Mouse (Mus musculus): ENCODE results near the gene Pnpla5. TPM values are rescaled to one million over a fixed set of nuclear protein-coding genes. Genes with fewer than 3 reads are reported as not detected.
A peak's percentile ranks its signal among the peaks of the same experiment; 100 is the strongest.

Gene Pnpla5
- polyA plus RNA-seq, 1 experiment from 2014 or later, result not detected

DNA sequence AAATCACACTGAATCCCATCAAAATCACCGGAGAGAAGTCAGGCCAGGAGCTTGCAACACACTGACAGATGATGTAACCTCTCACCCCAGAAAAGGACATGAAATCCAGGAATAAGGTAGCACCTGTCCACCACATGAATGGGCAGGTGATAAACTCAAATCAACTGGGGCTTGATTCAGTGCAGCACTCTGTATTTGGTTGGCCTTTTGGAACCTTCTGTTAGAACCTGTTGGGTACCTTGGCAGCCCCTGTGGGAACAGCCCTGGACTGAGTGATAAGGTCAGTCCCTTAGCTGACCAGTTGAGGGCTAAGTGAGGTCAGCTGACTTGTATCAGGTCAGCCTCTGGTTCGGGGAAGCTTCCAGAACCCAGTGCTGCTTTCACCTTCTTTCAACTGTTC, 33.2 kb upstream of the Pnpla5 start:
- ATAC-seq (replicated peaks; ENCODE audit: low FRiP score, low TSS enrichment, low read depth) (no peak), DNase-seq (ENCODE audit: low spot score) (no peak)
- no peak overlapping the region for H3K9ac ChIP-seq (ENCODE audit: low read length)
- H3K4me1 ChIP-seq (replicated peaks; ENCODE audit: control insufficient read depth, insufficient read depth, low read length), result no peaks in the 10 kb centered on the region
- no peak overlapping the region for H3K4me3 ChIP-seq (ENCODE audit: low read depth, low read length)
- H3K4me2 ChIP-seq (ENCODE audit: low read length), result no peak overlapping the region
- no peaks in the 10 kb centered on the region for H3K36me3 ChIP-seq (ENCODE audit: control insufficient read depth, insufficient read depth, low read length)
- no peak overlapping the region for H3K27ac ChIP-seq (ENCODE audit: low read depth)
- 93% methylated on average over 2 of the region's 2 CpGs for WGBS
- no peaks in the 10 kb centered on the region for H3K9me3 ChIP-seq (ENCODE audit: control insufficient read depth, low read length)
- H3K27me3 ChIP-seq (replicated peaks; ENCODE audit: control insufficient read depth, insufficient read depth, low read length), result no peaks in the 10 kb centered on the region

- H3K4me1 ChIP-seq (replicated peaks; ENCODE audit: control insufficient read depth, insufficient read depth, low read length), result no peaks in the 10 kb centered on the region
- no peaks in the 10 kb centered on the region for H3K9me3 ChIP-seq (ENCODE audit: control insufficient read depth, low read length)
- H3K27ac ChIP-seq (ENCODE audit: low read depth), result no peak overlapping the region
- H3K4me3 ChIP-seq (ENCODE audit: low read depth, low read length), result no peak overlapping the region
- no peaks in the 10 kb centered on the region for H3K27me3 ChIP-seq (replicated peaks; ENCODE audit: control insufficient read depth, insufficient read depth, low read length)
- 59% methylated on average over 5 of the region's 5 CpGs for WGBS
- H3K4me2 ChIP-seq (ENCODE audit: low read length), result no peak overlapping the region
- no peaks in the 10 kb centered on the region for H3K36me3 ChIP-seq (ENCODE audit: control insufficient read depth, insufficient read depth, low read length)
- ATAC-seq (replicated peaks; ENCODE audit: low FRiP score, low TSS enrichment, low read depth) (no peak), DNase-seq (ENCODE audit: low spot score) (no peak)
- H3K9ac ChIP-seq (ENCODE audit: low read length), result no peak overlapping the region
Observed at GRCm38 (mm10) chr15:84140929-84141328, 18.0 kb upstream of the Pnpla5 start.

DNA sequence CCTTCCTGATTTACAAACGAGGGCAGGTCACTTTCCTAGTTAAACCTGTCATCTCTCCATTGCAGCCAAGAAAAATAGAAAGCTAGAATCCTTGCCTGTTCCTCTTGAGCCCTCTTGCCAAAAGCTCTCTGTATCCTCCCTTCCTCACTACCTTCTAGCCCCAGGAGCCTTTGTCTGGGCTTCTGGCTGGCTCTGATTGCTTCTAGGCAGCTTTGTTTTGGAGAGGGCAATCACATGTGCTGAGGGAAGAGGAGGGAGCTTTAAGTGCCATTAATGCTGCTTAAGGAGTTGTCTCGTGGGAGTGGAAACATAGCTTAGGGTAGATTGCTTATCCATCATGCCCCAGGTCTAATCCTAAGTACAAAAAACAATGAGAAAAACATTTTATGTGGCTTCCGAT, 17.1 kb upstream of the Pnpla5 start:
- WGBS, result 57% methylated on average over 3 of the region's 3 CpGs
- H3K4me1 ChIP-seq (replicated peaks; ENCODE audit: control insufficient read depth, insufficient read depth, low read length), result no peaks in the 10 kb centered on the region
- no peaks in the 10 kb centered on the region for H3K36me3 ChIP-seq (ENCODE audit: control insufficient read depth, insufficient read depth, low read length)
- ATAC-seq (replicated peaks; ENCODE audit: low FRiP score, low TSS enrichment, low read depth) (no peak), DNase-seq (ENCODE audit: low spot score) (no peak)
- no peaks in the 10 kb centered on the region for H3K27me3 ChIP-seq (replicated peaks; ENCODE audit: control insufficient read depth, insufficient read depth, low read length)
- no peak overlapping the region for H3K4me3 ChIP-seq (ENCODE audit: low read depth, low read length)
- H3K9me3 ChIP-seq (ENCODE audit: control insufficient read depth, low read length), result no peaks in the 10 kb centered on the region
- H3K27ac ChIP-seq (ENCODE audit: low read depth), result no peak overlapping the region
- no peak overlapping the region for H3K9ac ChIP-seq (ENCODE audit: low read length)
- H3K4me2 ChIP-seq (ENCODE audit: low read length), result no peak overlapping the region

DNA sequence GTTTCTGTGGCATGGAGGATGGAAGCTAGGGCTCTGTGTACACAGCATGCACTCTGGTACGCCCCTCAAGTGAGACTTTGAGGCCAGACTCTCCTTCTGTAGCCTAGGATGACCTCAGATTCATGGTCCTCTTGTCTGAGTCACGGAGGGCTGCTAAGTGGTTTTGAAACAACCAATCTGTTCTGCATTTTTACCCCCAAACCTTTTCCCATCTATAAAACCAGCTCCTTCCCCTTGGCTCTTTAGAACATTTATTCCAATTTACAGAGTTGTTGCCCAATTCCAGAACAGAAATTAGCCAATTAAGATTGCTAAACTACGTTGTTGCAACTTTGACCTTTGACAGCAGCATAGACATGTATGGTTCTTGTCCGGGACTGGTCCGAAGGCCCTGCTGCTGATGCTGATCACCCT, 16.6 kb upstream of the Pnpla5 start:
- ATAC-seq (replicated peaks; ENCODE audit: low FRiP score, low TSS enrichment, low read depth), result no peak
- DNase-seq (ENCODE audit: low spot score), result no peak
- Histone ChIP-seq H3K9me3 (ENCODE audit: control insufficient read depth, low read length) (no peaks in the 10 kb centered on the region), H3K4me1 (replicated peaks; ENCODE audit: control insufficient read depth, insufficient read depth, low read length) (no peaks in the 10 kb centered on the region), H3K36me3 (ENCODE audit: control insufficient read depth, insufficient read depth, low read length) (no peaks in the 10 kb centered on the region), H3K27ac (ENCODE audit: low read depth) (no peak overlapping the region), H3K9ac (ENCODE audit: low read length) (no peak overlapping the region), H3K4me3 (ENCODE audit: low read depth, low read length) (no peak overlapping the region), H3K4me2 (ENCODE audit: low read length) (no peak overlapping the region), H3K27me3 (replicated peaks; ENCODE audit: control insufficient read depth, insufficient read depth, low read length) (no peaks in the 10 kb centered on the region)
- WGBS, result 79% methylated on average over 5 of the region's 5 CpGs

DNA sequence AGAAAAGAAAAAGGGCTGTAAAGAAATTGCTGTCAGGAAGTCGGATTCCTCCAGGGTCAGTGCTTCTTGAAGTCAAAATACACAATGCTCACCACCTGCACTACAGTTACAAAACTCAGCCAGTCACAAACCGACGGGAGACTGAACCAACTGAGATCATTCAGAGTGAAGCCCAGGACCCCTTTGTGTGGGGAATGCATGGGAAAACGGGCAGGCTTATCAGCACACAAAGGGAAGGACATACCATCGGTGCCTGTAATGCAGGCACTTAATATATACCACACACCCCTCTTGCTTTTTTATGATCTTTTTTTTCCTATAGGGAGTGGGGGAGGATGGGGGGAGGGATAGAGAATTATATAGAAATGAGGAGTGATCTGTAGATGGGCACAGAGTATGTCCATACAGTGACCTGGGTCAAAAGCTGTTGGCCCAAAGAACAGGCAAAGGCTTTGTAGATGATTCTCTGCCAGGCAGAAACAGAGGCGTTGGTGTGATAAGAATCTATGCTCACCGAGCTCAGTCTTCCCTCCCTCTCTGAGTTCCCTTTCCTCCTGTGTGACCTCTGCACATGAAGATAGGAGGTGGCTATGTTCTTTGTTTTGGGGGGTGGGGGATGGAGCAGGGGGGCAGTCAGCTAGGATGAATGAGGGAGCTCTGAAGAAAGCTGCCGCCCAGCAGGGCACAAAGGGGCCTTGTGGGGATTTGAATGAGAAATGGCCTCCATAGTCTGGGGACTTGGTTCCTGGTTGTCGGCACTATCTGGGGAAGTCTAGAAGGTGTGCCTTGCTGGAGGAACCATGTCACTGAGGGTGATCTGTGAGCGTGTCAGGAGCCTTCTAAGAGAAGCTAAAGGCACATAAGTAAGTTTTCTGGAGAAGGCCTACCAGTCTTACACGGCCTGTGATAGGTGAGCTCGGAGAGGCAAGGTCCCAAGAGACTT, 13.8 kb upstream of the Pnpla5 start:
- no peaks in the 10 kb centered on the region for H3K9me3 ChIP-seq (ENCODE audit: control insufficient read depth, low read length)
- no peak overlapping the region for H3K9ac ChIP-seq (ENCODE audit: low read length)
- H3K4me1 ChIP-seq (replicated peaks; ENCODE audit: control insufficient read depth, insufficient read depth, low read length), result no peaks in the 10 kb centered on the region
- H3K4me2 ChIP-seq (ENCODE audit: low read length), result no peak overlapping the region
- H3K36me3 ChIP-seq (ENCODE audit: control insufficient read depth, insufficient read depth, low read length), result no peaks in the 10 kb centered on the region
- no peak overlapping the region for H3K27ac ChIP-seq (ENCODE audit: low read depth)
- H3K4me3 ChIP-seq (ENCODE audit: low read depth, low read length), result no peak overlapping the region
- 44% methylated on average over 12 of the region's 12 CpGs for WGBS
- DNase-seq (ENCODE audit: low spot score) (no peak), ATAC-seq (replicated peaks; ENCODE audit: low FRiP score, low TSS enrichment, low read depth) (no peak)
- H3K27me3 ChIP-seq (replicated peaks; ENCODE audit: control insufficient read depth, insufficient read depth, low read length), result no peaks in the 10 kb centered on the region

DNA sequence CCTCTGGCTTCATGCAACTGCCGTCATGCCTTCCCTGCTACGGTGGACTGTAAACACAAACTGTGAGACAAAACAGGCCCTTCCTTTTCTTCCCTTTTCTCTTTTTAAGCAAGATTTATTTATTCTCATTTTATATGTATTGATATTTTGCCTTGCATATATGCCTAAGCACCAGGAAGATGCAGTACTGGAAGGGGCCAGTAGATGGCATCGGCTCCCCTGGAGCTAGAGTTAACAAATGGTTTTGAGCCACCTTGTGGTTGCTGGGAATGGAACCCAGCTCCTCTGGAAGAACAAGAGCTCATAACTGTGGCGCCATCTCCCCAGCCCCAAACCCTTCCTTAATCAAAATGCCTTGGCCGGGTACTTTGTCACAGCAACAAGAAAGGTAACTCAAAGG, 12.5 kb upstream of the Pnpla5 start:
- peak; percentile 64 for DNase-seq (ENCODE audit: low spot score)

DNA sequence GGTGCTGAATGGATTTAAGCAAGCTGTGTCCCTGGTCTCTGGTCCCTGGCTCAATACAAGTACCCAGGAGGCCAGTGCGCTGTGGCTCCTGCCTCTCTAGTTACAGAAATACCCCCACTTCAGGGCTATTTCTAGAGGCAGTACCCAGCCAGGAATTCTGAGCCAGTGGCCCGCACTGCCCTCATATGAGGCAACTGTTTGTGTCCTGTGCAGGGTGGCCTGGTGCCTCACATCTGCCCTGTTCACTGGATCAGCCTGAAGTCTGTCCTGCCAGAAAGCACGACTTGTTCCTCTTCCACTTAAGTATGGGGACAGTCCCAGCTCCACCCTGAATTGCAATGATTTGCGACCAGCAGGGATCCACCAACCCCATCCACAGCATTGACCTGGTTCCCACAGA, 10.5 kb upstream of the Pnpla5 start:
- H3K9ac ChIP-seq (ENCODE audit: low read length), result no peak overlapping the region
- ATAC-seq (replicated peaks; ENCODE audit: low FRiP score, low TSS enrichment, low read depth) (no peak), DNase-seq (ENCODE audit: low spot score) (no peak)
- no peaks in the 10 kb centered on the region for H3K27me3 ChIP-seq (replicated peaks; ENCODE audit: control insufficient read depth, insufficient read depth, low read length)
- no peaks in the 10 kb centered on the region for H3K9me3 ChIP-seq (ENCODE audit: control insufficient read depth, low read length)
- no peaks in the 10 kb centered on the region for H3K4me1 ChIP-seq (replicated peaks; ENCODE audit: control insufficient read depth, insufficient read depth, low read length)
- no peak overlapping the region for H3K4me3 ChIP-seq (ENCODE audit: low read depth, low read length)
- H3K27ac ChIP-seq (ENCODE audit: low read depth), result no peak overlapping the region
- H3K4me2 ChIP-seq (ENCODE audit: low read length), result no peak overlapping the region
- WGBS, result 58% methylated on average over 4 of the region's 4 CpGs
- no peaks in the 10 kb centered on the region for H3K36me3 ChIP-seq (ENCODE audit: control insufficient read depth, insufficient read depth, low read length)

More for the DNA sequence above, 12.5 kb upstream of the Pnpla5 start:
- H3K36me3 ChIP-seq (ENCODE audit: control insufficient read depth, insufficient read depth, low read length), result no peaks in the 10 kb centered on the region
- WGBS, result 69% methylated on average over 5 of the region's 5 CpGs
- no peaks in the 10 kb centered on the region for H3K27me3 ChIP-seq (replicated peaks; ENCODE audit: control insufficient read depth, insufficient read depth, low read length)
- no peak for ATAC-seq (replicated peaks; ENCODE audit: low FRiP score, low TSS enrichment, low read depth)
- H3K27ac ChIP-seq (ENCODE audit: low read depth), result no peak overlapping the region
- no peaks in the 10 kb centered on the region for H3K9me3 ChIP-seq (ENCODE audit: control insufficient read depth, low read length)
- no peak overlapping the region for H3K4me3 ChIP-seq (ENCODE audit: low read depth, low read length)
- H3K9ac ChIP-seq (ENCODE audit: low read length), result no peak overlapping the region
- H3K4me1 ChIP-seq (replicated peaks; ENCODE audit: control insufficient read depth, insufficient read depth, low read length), result no peaks in the 10 kb centered on the region
- no peak overlapping the region for H3K4me2 ChIP-seq (ENCODE audit: low read length)

DNA sequence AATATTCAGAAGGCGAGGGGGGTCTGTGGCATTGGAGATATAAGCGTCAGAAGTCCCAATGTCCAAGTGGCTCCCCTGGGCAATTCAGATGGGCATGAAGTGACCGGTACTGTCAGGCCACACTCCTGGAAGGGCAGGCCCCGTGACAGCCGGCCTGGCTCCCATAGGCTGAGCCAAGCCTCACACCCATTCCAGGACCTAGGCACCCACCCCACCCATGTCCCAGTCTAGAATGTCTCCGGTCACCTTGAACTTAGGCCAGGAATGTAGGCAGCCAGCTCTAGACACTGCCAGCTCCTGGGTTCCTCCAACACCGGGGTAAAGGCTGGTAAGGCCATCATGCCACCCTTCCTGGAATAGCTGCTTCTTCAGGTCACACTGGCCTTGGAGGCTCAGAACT, 9.0 kb upstream of the Pnpla5 start:
- Histone ChIP-seq H3K4me3 (ENCODE audit: low read depth, low read length) (no peak overlapping the region), H3K4me1 (replicated peaks; ENCODE audit: control insufficient read depth, insufficient read depth, low read length) (no peaks in the 10 kb centered on the region), H3K27me3 (replicated peaks; ENCODE audit: control insufficient read depth, insufficient read depth, low read length) (no peaks in the 10 kb centered on the region), H3K4me2 (ENCODE audit: low read length) (no peak overlapping the region), H3K36me3 (ENCODE audit: control insufficient read depth, insufficient read depth, low read length) (no peaks in the 10 kb centered on the region), H3K9me3 (ENCODE audit: control insufficient read depth, low read length) (no peaks in the 10 kb centered on the region), H3K9ac (ENCODE audit: low read length) (no peak overlapping the region), H3K27ac (ENCODE audit: low read depth) (no peak overlapping the region)
- 94% methylated on average over 7 of the region's 7 CpGs for WGBS
- ATAC-seq (replicated peaks; ENCODE audit: low FRiP score, low TSS enrichment, low read depth), result no peak
- no peak for DNase-seq (ENCODE audit: low spot score)

Measured in intestine, embryonic 14.5 days (tissue).